17 mouse cellular contexts compared by ENCODE assay signal in the genomic region with DNA sequence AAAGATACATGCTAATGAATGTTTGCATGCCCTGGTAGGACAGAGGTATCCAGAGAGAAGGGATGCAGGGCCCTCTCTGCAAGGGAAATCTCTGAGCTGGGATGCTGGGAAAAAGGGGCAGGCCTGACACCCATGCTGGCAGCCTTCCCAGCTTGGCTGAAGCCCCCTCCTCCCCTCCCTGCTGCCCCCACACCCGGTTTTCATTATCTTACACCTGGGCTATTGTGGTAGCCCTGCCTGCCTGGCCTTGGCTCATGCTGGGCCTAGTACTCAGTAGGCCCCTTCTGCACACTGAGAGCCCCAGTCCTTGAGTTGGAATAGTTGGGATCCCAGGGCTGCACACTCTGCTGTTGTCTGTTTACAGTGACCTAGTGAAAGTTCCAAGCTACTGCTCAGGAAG.
"Had no signal": no experiment of that assay in that cellular context is flagged by ENCODE, and none has a peak within 500 bp of the region (broad histone marks: within the 10 kb centered on the region; RNA-seq: fewer than 3 reads in every experiment).

No protein-coding gene starts in this region.

- H3K27me3 ChIP-seq: liver, embryonic 15.5 days; midbrain, embryonic 15.5 days; neural tube, embryonic 12.5 days; stomach, embryonic 15.5 days had no signal

- DNase-seq: kidney, adult 2 months; kidney, postnatal 36 days; layer of hippocampus, adult 9-11 months; left cerebral cortex, postnatal 4 days; lung, adult 2 months; lung, postnatal 36 days; retina, postnatal 1 day; thymus, adult 2 months; thymus, postnatal 25 days had no signal

- ATAC-seq: intestine, embryonic 16.5 days; lung, postnatal 0 days; midbrain, embryonic 15.5 days had no signal

- H3K4me2 ChIP-seq: liver, embryonic 11.5 days; liver, embryonic 15.5 days; midbrain, embryonic 15.5 days; neural tube, embryonic 12.5 days; stomach, embryonic 15.5 days had no signal

- H3K4me3 ChIP-seq: liver, embryonic 15.5 days; midbrain, embryonic 15.5 days; neural tube, embryonic 12.5 days; stomach, embryonic 15.5 days had no signal

- H3K4me1 ChIP-seq: liver, embryonic 15.5 days; midbrain, embryonic 15.5 days had no signal

- H3K27ac ChIP-seq: kidney, postnatal 0 days; liver, embryonic 15.5 days; midbrain, embryonic 15.5 days; neural tube, embryonic 12.5 days; stomach, embryonic 15.5 days had no signal

- H3K36me3 ChIP-seq: liver, embryonic 15.5 days; midbrain, embryonic 15.5 days; neural tube, embryonic 12.5 days; stomach, embryonic 15.5 days had no signal

- H3K9me3 ChIP-seq: liver, embryonic 15.5 days; midbrain, embryonic 15.5 days; neural tube, embryonic 12.5 days; stomach, embryonic 15.5 days had no signal

- H3K9ac ChIP-seq: liver, embryonic 15.5 days; midbrain, embryonic 15.5 days; neural tube, embryonic 12.5 days; stomach, embryonic 15.5 days had no signal
